Mouse (Mus musculus): ENCODE results near the gene Riiad1. TPM values are rescaled to one million over a fixed set of nuclear protein-coding genes. Genes with fewer than 3 reads are reported as not detected.
A peak's percentile ranks its signal among the peaks of the same experiment; 100 is the strongest.

Gene Riiad1
- polyA plus RNA-seq, 1 experiment from 2014 or later = 4.0 TPM

GRCm38 (mm10) chr3:94456529-94457000 is 23.6 kb downstream of the Riiad1 start:
- H3K9ac ChIP-seq = no peak overlapping the region
- no peaks in the 10 kb centered on the region for H3K36me3 ChIP-seq
- H3K9me3 ChIP-seq = no peaks in the 10 kb centered on the region
- H3K27me3 ChIP-seq = 0 out of 2 replicates have a peak, but pooled peaks cover 8% of the 10 kb centered on the region
- ATAC-seq (ENCODE audit: insufficient number of reproducible peaks, low FRiP score, low TSS enrichment, low read depth) = peak; percentile 42; the same call in 1 of the 2 replicates
- peak overlapping the region; percentile 41 for H3K4me2 ChIP-seq
- no peaks in the 10 kb centered on the region for H3K4me1 ChIP-seq
- peak overlapping the region; percentile 35 for H3K4me3 ChIP-seq
- 2% methylated on average over 12 of the region's 12 CpGs for WGBS
- no peak overlapping the region for H3K27ac ChIP-seq

GRCm38 (mm10) chr3:94449377-94449776 is 30.8 kb downstream of the Riiad1 start:
- Histone ChIP-seq H3K9me3 (no peaks in the 10 kb centered on the region), H3K4me2 (no peak overlapping the region), H3K4me1 (peaks cover 4% of the 10 kb centered on the region; the same call in 1 of the 2 replicates), H3K27me3 (no peaks in the 10 kb centered on the region), H3K4me3 (no peak overlapping the region), H3K36me3 (peaks cover 53% of the 10 kb centered on the region), H3K9ac (no peak overlapping the region), H3K27ac (no peak overlapping the region)
- ATAC-seq (ENCODE audit: insufficient number of reproducible peaks, low FRiP score, low TSS enrichment, low read depth) = no peak
- WGBS = 79% methylated on average over 2 of the region's 2 CpGs

- Histone ChIP-seq H3K4me2 (peak within 1 kb of the TSS; percentile 80), H3K4me3 (peak within 1 kb of the TSS; percentile 96), H3K9ac (peak within 1 kb of the TSS; percentile 91), H3K9me3 (no peaks in the 10 kb centered on the region), H3K4me1 (peaks cover 12% of the 10 kb centered on the region), H3K36me3 (peaks cover 38% of the 10 kb centered on the region), H3K27ac (peak within 1 kb of the TSS; percentile 57; the same call in 1 of the 2 replicates), H3K27me3 (peaks cover 6% of the 10 kb centered on the region; the same call in 1 of the 2 replicates)
- WGBS = under 1% methylated on average over 24 of the region's 24 CpGs
- ATAC-seq (ENCODE audit: insufficient number of reproducible peaks, low FRiP score, low TSS enrichment, low read depth) = 0 out of 2 replicates have a peak, but pooled peaks have one; percentile 31
Observed at GRCm38 (mm10) chr3:94443597-94443964, 36.6 kb downstream of the Riiad1 start, which contains the start of gene Oaz3. Gene Oaz3 (minus strand): TSS chr3:94443915.

- Histone ChIP-seq H3K36me3 (peaks cover 34% of the 10 kb centered on the region), H3K4me2 (peak within 1 kb of the TSS; percentile 80), H3K4me1 (peaks cover 12% of the 10 kb centered on the region), H3K9ac (peak within 1 kb of the TSS; percentile 91), H3K4me3 (peak within 1 kb of the TSS; percentile 96), H3K27ac (peak within 1 kb of the TSS; percentile 57; the same call in 1 of the 2 replicates), H3K27me3 (peaks cover 6% of the 10 kb centered on the region; the same call in 1 of the 2 replicates), H3K9me3 (no peaks in the 10 kb centered on the region)
- ATAC-seq (ENCODE audit: insufficient number of reproducible peaks, low FRiP score, low TSS enrichment, low read depth) = peak; percentile 94
- WGBS = under 1% methylated on average over 39 of the region's 39 CpGs
Observed at GRCm38 (mm10) chr3:94442951-94443596, 37.1 kb downstream of the Riiad1 start, which contains the start of gene Mrpl9. Gene Mrpl9 (plus strand): TSS chr3:94443318.

DNA sequence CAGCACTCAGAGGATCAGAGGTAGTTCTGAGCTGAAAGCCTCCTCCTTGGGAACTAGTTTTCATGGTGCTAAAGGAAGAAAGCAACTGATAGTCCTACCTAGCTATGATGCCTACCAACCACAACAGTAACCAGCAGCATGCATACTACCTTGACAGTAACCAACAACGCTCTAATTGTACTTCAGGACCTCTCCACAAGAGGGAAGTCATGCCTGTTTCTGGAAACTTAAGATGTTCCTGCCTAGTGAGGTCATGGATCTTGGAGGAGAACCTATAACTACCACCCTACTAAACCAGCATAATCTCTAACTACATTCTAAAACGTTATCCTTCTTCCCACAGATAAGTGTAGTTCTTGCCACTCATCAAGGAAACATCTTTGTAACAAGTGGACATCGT is 39.0 kb downstream of the Riiad1 start:
- peaks cover 15% of the 10 kb centered on the region for H3K36me3 ChIP-seq
- H3K9me3 ChIP-seq = no peaks in the 10 kb centered on the region
- H3K4me2 ChIP-seq = no peak overlapping the region
- H3K4me3 ChIP-seq = no peak overlapping the region
- H3K27ac ChIP-seq = no peak overlapping the region
- WGBS = 43% methylated on average over 3 of the region's 3 CpGs
- H3K4me1 ChIP-seq = peaks cover 12% of the 10 kb centered on the region
- no peak overlapping the region for H3K9ac ChIP-seq
- H3K27me3 ChIP-seq = peaks cover 6% of the 10 kb centered on the region; the same call in 1 of the 2 replicates
- ATAC-seq (ENCODE audit: insufficient number of reproducible peaks, low FRiP score, low TSS enrichment, low read depth) = no peak

DNA sequence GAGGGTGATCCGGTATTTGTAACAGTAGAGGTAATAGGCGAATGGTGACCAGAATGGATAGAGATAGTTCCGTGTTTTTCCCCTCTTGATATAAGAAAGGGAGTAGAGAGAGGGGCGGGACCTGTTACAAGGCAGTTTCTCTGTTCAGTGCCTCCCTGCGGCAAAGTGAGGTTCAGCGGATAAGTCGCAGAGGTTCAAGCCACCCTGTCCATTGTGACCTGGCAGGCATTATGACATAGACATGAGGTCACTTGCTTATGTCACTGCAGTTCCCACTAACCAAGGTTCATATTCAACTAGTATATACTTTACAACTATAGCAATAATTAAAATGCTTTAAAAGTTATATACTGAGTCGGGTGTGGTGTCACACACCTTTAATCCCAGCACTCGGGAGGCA is 43.7 kb downstream of the Riiad1 start:
- WGBS = 77% methylated on average over 9 of the region's 9 CpGs
- no peaks in the 10 kb centered on the region for H3K9me3 ChIP-seq
- no peak overlapping the region for H3K4me3 ChIP-seq
- peaks cover 6% of the 10 kb centered on the region; the same call in 1 of the 2 replicates for H3K27me3 ChIP-seq
- no peak for ATAC-seq (ENCODE audit: insufficient number of reproducible peaks, low FRiP score, low TSS enrichment, low read depth)
- H3K4me2 ChIP-seq = no peak overlapping the region
- no peaks in the 10 kb centered on the region for H3K36me3 ChIP-seq
- H3K27ac ChIP-seq = no peak overlapping the region
- no peaks in the 10 kb centered on the region for H3K4me1 ChIP-seq
- H3K9ac ChIP-seq = no peak overlapping the region

GRCm38 (mm10) chr3:94434305-94434704 is 45.8 kb downstream of the Riiad1 start:
- Histone ChIP-seq H3K4me1 (no peaks in the 10 kb centered on the region), H3K4me2 (no peak overlapping the region), H3K27ac (no peak overlapping the region), H3K9ac (no peak overlapping the region), H3K9me3 (no peaks in the 10 kb centered on the region), H3K4me3 (no peak overlapping the region), H3K27me3 (no peaks in the 10 kb centered on the region), H3K36me3 (no peaks in the 10 kb centered on the region)
- WGBS = 95% methylated on average over 2 of the region's 2 CpGs
- ATAC-seq (ENCODE audit: insufficient number of reproducible peaks, low FRiP score, low TSS enrichment, low read depth) = no peak

GRCm38 (mm10) chr3:94430980-94431379 is 49.2 kb downstream of the Riiad1 start:
- Histone ChIP-seq H3K4me3 (no peak overlapping the region), H3K4me2 (no peak overlapping the region), H3K9ac (no peak overlapping the region), H3K4me1 (no peaks in the 10 kb centered on the region), H3K9me3 (no peaks in the 10 kb centered on the region), H3K27me3 (no peaks in the 10 kb centered on the region), H3K36me3 (no peaks in the 10 kb centered on the region), H3K27ac (no peak overlapping the region)
- ATAC-seq (ENCODE audit: insufficient number of reproducible peaks, low FRiP score, low TSS enrichment, low read depth) = no peak
- WGBS = 75% methylated on average over 2 of the region's 2 CpGs

Other genes with a start within 250 kb of the Riiad1 start
- not detected in 2 replicates for gene Gm4778, start 216.3 kb downstream of the Riiad1 start, polyA plus RNA-seq (2015; fragmentation: Nextera tagmentation; extraction: Ambion mirVana)
- 10.6 and 10.8 TPM in 2 replicates for gene Them4, start 170.3 kb downstream of the Riiad1 start, polyA plus RNA-seq (2015; fragmentation: Nextera tagmentation; extraction: Ambion mirVana)
- 199 and 218 TPM in 2 replicates for gene Them5, start 138.2 kb downstream of the Riiad1 start, polyA plus RNA-seq (2015; fragmentation: Nextera tagmentation; extraction: Ambion mirVana)
- 1.8 and 2.4 TPM in 2 replicates for gene C2cd4d, start 117.9 kb downstream of the Riiad1 start, polyA plus RNA-seq (2015; fragmentation: Nextera tagmentation; extraction: Ambion mirVana)
- 2.3 and 2.9 TPM in 2 replicates for gene Rorc, start 107.5 kb downstream of the Riiad1 start, polyA plus RNA-seq (2015; fragmentation: Nextera tagmentation; extraction: Ambion mirVana)
- gene Lingo4, start 81.8 kb downstream of the Riiad1 start, polyA plus RNA-seq (2015; fragmentation: Nextera tagmentation; extraction: Ambion mirVana) = 0.09 and 0.14 TPM in 2 replicates
- 6.7 and 8.0 TPM in 2 replicates for gene Tdrkh, start 67.1 kb downstream of the Riiad1 start, polyA plus RNA-seq (2015; fragmentation: Nextera tagmentation; extraction: Ambion mirVana)
- gene Mrpl9, start 37.0 kb downstream of the Riiad1 start, polyA plus RNA-seq (2015; fragmentation: Nextera tagmentation; extraction: Ambion mirVana) = 63.2 and 64.0 TPM in 2 replicates
- gene Oaz3, start 36.4 kb downstream of the Riiad1 start, polyA plus RNA-seq (2015; fragmentation: Nextera tagmentation; extraction: Ambion mirVana) = 0.38 and 0.42 TPM in 2 replicates
- 1.4 and 1.9 TPM in 2 replicates for gene Celf3, start 2.0 kb downstream of the Riiad1 start, polyA plus RNA-seq (2015; fragmentation: Nextera tagmentation; extraction: Ambion mirVana)
- 43.4 and 45.7 TPM in 2 replicates for gene Snx27, start 102.4 kb upstream of the Riiad1 start, polyA plus RNA-seq (2015; fragmentation: Nextera tagmentation; extraction: Ambion mirVana)
- not detected in 2 replicates for gene Gm10972, start 162.8 kb upstream of the Riiad1 start, polyA plus RNA-seq (2015; fragmentation: Nextera tagmentation; extraction: Ambion mirVana)
- 30.2 and 30.9 TPM in 2 replicates for gene Tuft1, start 178.5 kb upstream of the Riiad1 start, polyA plus RNA-seq (2015; fragmentation: Nextera tagmentation; extraction: Ambion mirVana)
- 0.77 and 1.4 TPM in 2 replicates for gene Selenbp2, start 213.2 kb upstream of the Riiad1 start, polyA plus RNA-seq (2015; fragmentation: Nextera tagmentation; extraction: Ambion mirVana)